Comparison of ENCODE assay signal across 9 mouse cellular contexts in the genomic region with DNA sequence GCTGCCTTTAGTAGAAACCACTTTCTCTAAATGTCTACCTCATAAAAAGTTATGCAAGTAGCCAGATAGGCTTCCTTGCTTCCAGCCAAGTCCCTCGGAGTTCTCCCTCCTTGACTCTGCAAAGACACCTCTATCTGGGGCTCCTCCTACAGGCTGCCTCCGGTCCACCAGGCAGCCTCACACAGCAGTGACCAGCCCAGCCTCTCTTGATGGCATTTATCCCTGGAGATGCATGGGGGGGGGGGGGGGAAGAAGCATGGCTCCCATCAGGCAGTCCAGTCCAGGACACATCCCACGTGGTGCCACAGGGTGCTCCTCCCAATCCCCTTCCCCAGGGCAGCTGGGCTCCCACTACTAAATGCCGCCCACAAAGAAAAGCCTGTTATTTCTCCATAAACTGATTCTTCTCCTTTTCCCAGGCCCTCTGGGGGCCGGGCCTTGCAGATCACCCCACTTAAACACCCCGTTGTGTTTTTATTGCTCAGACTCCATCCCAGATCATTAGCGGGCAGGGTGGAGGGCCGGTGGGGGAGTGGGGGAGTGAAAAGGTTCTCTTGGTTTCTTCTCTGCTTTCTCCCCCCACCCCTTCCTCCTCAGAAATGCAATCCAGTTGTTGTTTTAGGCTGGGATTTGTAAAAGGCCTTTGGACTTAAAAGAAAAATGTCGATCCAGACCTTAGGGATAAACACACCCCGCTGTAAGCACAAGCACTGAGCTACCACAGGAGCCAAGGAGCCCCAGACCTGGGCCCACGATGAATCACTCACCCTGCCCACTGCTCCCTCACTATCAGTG. TPM values are rescaled to one million over a fixed set of nuclear protein-coding genes. Genes with fewer than 3 reads are reported as not detected.
DNase-seq lines count a peak whose midpoint lies in the region; ATAC-seq and TF ChIP-seq lines count a peak whose summit lies in the region.
"Had no signal": no experiment of that assay in that cellular context is flagged by ENCODE, and none has a peak within 500 bp of the region (broad histone marks: within the 10 kb centered on the region; RNA-seq: fewer than 3 reads in every experiment).

No protein-coding gene starts in this region.

- no peak overlapping the region for H3K9ac ChIP-seq in forebrain, postnatal 0 days
- H3K9ac ChIP-seq in midbrain, embryonic 12.5 days (replicated peaks), result no peak overlapping the region; the same call in 1 of the 2 replicates
- H3K9ac ChIP-seq: liver, embryonic 13.5 days had no signal

- WGBS in forebrain, postnatal 0 days, result 9% methylated on average over 11 of the region's 11 CpGs
- WGBS in midbrain, embryonic 12.5 days, result 8% methylated on average over 11 of the region's 11 CpGs

- H3K9me3 ChIP-seq in forebrain, postnatal 0 days (ENCODE audit: low read length), result no peaks in the 10 kb centered on the region
- no peaks in the 10 kb centered on the region for H3K9me3 ChIP-seq in midbrain, embryonic 12.5 days
- H3K9me3 ChIP-seq: liver, embryonic 13.5 days had no signal

- no peaks in the 10 kb centered on the region for H3K4me1 ChIP-seq in forebrain, postnatal 0 days (ENCODE audit: insufficient read depth)
- H3K4me1 ChIP-seq in midbrain, embryonic 12.5 days, result peaks cover 78% of the 10 kb centered on the region

- H3K27ac ChIP-seq in forebrain, postnatal 0 days (ENCODE audit: low read depth, low read length), result peak overlapping the region; percentile 59
- peak overlapping the region; percentile 82 for H3K27ac ChIP-seq in midbrain, embryonic 12.5 days (replicated peaks)
- H3K27ac ChIP-seq: liver, embryonic 13.5 days had no signal

- H3K27me3 ChIP-seq in forebrain, postnatal 0 days (ENCODE audit: insufficient read depth, low read length), result no peaks in the 10 kb centered on the region
- H3K27me3 ChIP-seq in midbrain, embryonic 12.5 days, result no peaks in the 10 kb centered on the region
- H3K27me3 ChIP-seq: liver, embryonic 13.5 days had no signal

- peak; percentile 44 for DNase-seq in ovary, postnatal 36 days (ENCODE audit: low spot score)
- DNase-seq in ovary, postnatal 10 days (ENCODE audit: low spot score), result no peak
- DNase-seq in forebrain, postnatal 0 days, result no peak
- DNase-seq in kidney, adult 18-20 months, result peak; percentile 27
- DNase-seq in thymus, postnatal 4 days, result no peak
- DNase-seq in c-Kit-positive CD71-positive TER-119-positive erythroid progenitor cells, embryonic 14.5 days (ENCODE audit: low spot score), result no peak
- DNase-seq: liver, embryonic 13.5 days had no signal

- no peaks in the 10 kb centered on the region for H3K36me3 ChIP-seq in forebrain, postnatal 0 days (ENCODE audit: insufficient read depth)
- H3K36me3 ChIP-seq in midbrain, embryonic 12.5 days, result no peaks in the 10 kb centered on the region
- H3K36me3 ChIP-seq: liver, embryonic 13.5 days had no signal

- no peak overlapping the region for H3K4me3 ChIP-seq in forebrain, postnatal 0 days (ENCODE audit: low read depth, low read length)
- no peak overlapping the region for H3K4me3 ChIP-seq in midbrain, embryonic 12.5 days
- H3K4me3 ChIP-seq: liver, embryonic 13.5 days had no signal

- ATAC-seq in forebrain, postnatal 0 days, result peak; percentile 70
- peak; percentile 77 for ATAC-seq in midbrain, embryonic 12.5 days (ENCODE audit: low FRiP score, low read depth)
- ATAC-seq in granulocyte monocyte progenitor cell, adult 5-6 weeks (replicated peaks; ENCODE audit: poor library complexity, severe bottlenecking), result no peak

- TF ChIP-seq CTCF in forebrain, postnatal 0 days (IDR thresholded peaks at IDR 0.05; ENCODE audit: low read depth), result peak; percentile 38

- H3K4me2 ChIP-seq in forebrain, postnatal 0 days (ENCODE audit: low read depth), result no peak overlapping the region
- H3K4me2 ChIP-seq in midbrain, embryonic 12.5 days (replicated peaks), result peak overlapping the region; percentile 23; the same call in 1 of the 2 replicates
- H3K4me2 ChIP-seq: liver, embryonic 13.5 days had no signal

RNA-seq across cellular contexts. Expression of a gene that starts 55.9 kb away (rescaled TPM):
- 14.8 and 23.1 TPM in 2 replicates for total RNA-seq in forebrain, postnatal 0 days (2014; rRNA removed)
- 14.4 and 18.1 TPM in 2 replicates for polyA plus RNA-seq in forebrain, postnatal 0 days (2015; fragmentation: Nextera tagmentation; extraction: Ambion mirVana)
- polyA plus RNA-seq in midbrain, embryonic 12.5 days (2016; fragmentation: Nextera tagmentation; extraction: Ambion mirVana), result 24.6 and 34.1 TPM in 2 replicates
- 0.26 TPM in 1 of 2 replicates, not detected in the other for total RNA-seq in granulocyte monocyte progenitor cell, adult 5-6 weeks (2014; fragmentation: Nextera tagmentation)
- not detected in 2 replicates for total RNA-seq in granulocyte monocyte progenitor cell, adult 5-6 weeks (2017)

Comparison
In these comparisons a context has a peak if more than half of its experiments do, and no peak if none do; other contexts are left out.
1. DNase-seq: peak in ovary, postnatal 36 days (single experiment) and kidney, adult 18-20 months (single experiment); none in ovary, postnatal 10 days (single experiment), forebrain, postnatal 0 days (single experiment), thymus, postnatal 4 days (single experiment) and c-Kit-positive CD71-positive TER-119-positive erythroid progenitor cells, embryonic 14.5 days (single experiment).
2. RNA of a gene that starts 55.9 kb away (total RNA-seq): 14.8 to 23.1 TPM in forebrain, postnatal 0 days; 0.26 TPM in granulocyte monocyte progenitor cell, adult 5-6 weeks; every median in the first group is over 10 times any median in the second.